Mouse (Mus musculus) cerebellum, adult 8-10 months (tissue): ENCODE data around the gene Zfp64.
"Not testable (repeated sequence)": the region's sequence is repeated elsewhere in the genome, so short reads cannot be mapped to it uniquely, and the experiment has no call there.

ENCODE experiments used
- DNase-seq: peaks from one replicate; pipeline ENCODE4 v3.0.0; 2022

Zfp64 gene

DNA sequence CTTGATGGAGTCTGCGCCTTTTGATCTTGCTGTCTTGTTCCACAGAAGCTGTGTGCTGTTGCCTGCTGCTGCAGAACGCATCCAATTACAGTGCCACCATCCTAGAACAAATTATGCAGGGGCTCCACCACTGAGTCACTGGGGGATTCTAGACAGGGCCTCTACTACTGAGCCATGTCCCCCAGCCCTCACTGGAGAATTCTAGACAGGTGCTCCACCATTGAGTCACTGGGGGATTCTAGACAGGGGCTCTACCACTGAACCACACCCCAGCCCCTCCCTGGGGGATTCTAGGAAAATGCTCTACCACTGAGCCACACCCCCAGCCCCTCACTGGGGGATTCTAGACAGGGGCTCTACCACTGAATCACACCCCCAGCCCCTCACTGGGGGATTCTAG lies 63.3 kb downstream of the Zfp64 start:
- no peak for DNase-seq

DNA sequence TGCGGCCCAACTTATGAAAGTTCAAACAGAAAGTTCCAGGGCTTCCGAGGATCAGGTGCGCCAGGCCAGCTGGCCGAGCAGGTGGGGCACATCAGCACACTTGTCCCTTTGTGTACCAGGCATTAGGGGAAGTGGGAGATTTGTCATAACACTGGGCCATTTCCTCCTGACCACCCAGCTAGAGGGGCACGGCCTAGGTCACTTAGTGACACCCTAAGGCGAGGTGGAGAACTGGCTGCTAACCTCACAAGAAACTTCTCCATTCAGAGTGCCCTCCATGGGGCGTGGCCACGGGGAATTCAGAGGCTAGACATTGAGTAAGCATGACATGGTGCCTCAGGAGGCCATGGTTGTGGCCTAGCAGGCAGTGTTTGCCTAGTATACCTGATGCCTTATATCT lies 70.7 kb downstream of the Zfp64 start:
- no peak for DNase-seq

- no peak for DNase-seq
Measured at GRCm38 (mm10) chr2:168882997-168883396, 72.4 kb downstream of the Zfp64 start.

DNA sequence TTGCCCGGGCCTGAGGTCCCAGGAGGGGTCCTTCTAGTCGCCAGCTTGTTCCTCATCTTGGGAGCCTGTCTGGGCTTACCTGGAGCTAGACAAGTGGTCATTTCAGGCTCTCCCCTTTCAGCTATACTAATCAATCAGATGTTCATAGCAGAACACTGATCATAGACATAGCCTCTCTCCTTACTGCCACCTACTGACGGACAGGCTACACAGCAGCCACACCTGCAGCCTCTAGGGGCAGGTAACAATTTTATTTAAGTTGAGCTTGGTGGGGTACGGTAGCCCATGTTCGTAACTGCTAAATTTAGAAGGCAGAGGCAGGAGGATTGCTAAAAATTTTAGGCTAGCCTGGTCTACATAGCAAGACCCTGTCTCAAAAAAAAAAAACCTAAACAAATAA lies 73.5 kb downstream of the Zfp64 start:
- no peak for DNase-seq

- DNase-seq = no peak
Measured at GRCm38 (mm10) chr2:168879573-168879972, 75.8 kb downstream of the Zfp64 start.

- DNase-seq = no peak
Measured at GRCm38 (mm10) chr2:168878708-168879107, 76.7 kb downstream of the Zfp64 start.

- no peak for DNase-seq
Measured at GRCm38 (mm10) chr2:168878158-168878557, 77.2 kb downstream of the Zfp64 start.

DNA sequence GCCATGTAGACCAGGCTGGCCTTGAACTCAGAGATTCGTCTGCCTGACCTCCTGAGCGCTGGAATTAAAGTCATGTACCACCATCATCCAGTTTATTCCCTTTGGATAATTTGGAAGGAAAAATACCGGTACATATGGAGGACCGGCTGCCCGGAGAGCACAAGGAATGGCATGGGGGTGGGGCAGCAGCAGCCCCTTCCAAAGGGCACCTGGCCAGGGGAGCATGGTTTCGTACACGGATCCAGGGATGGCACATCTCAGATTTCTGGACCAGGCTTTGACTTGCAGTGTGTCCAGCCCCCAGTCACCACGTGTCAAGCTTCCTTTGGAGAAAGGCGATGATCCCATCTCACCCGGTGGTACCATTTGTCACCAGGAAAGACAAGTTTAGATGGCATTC lies 78.8 kb downstream of the Zfp64 start:
- no peak for DNase-seq

GRCm38 (mm10) chr2:168874498-168874897 lies 80.9 kb downstream of the Zfp64 start:
- no peak for DNase-seq

- no peak for DNase-seq
Measured at GRCm38 (mm10) chr2:168871767-168872511, 83.4 kb downstream of the Zfp64 start.

DNA sequence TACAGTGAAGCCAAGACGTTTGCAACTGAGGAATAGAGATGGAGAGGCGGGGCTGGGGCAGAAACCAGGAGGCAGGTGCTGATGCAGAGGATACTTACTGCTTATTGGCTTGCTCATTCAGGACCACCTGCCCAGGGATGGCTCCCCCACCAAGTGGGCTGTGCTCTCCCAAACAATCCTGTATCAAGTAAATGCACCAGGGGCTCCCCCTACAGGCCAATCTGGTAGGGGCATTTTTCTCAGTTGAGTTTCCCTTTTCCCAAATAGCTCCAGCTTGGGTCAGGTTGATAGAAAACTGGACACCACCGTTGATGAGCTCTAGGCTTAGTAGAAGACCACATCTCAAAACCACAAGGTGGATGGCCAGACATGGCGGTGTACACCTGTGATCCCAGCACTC lies 84.9 kb downstream of the Zfp64 start:
- no peak for DNase-seq

DNA sequence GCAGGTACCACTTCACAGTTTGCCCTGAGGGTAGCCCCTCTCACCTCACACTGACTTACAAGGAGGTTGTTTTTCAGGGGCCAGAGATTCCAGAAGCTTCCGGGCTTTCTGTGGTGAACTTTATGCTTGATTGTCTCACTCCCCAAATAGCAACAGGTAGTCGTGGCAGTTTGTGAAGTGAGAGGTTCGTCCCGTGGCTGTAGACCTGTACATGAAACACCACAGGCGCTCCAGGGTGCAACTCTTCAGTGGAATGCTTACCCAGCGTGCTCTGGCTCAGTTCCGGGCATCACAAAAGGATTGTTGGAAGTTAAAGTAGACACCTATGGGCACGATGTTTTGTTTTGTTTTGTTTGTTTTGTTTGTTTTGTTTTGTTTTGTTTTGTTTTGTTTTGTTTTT lies 88.4 kb downstream of the Zfp64 start:
- no peak for DNase-seq

GRCm38 (mm10) chr2:168866436-168866835 lies 89.0 kb downstream of the Zfp64 start:
- DNase-seq = no peak

DNA sequence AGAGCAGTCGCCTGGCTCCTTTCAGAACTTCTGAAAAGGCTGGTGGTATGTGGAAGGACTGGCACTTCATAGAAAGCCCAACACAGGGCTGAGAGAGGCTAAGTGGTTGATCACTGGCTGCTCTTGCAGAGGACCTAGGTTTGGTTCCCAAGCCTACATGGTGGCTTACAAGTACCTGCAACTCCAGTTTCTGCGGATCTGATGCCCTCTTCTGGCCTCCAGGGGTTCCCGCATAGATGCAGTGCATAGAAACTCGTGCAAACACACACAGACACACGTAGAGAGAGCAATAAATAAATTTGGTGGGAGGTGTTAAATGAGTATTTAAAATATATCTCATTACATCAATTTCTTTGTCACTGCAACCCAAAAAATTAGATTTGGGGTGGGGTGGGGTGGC lies 90.5 kb downstream of the Zfp64 start:
- no peak for DNase-seq

DNA sequence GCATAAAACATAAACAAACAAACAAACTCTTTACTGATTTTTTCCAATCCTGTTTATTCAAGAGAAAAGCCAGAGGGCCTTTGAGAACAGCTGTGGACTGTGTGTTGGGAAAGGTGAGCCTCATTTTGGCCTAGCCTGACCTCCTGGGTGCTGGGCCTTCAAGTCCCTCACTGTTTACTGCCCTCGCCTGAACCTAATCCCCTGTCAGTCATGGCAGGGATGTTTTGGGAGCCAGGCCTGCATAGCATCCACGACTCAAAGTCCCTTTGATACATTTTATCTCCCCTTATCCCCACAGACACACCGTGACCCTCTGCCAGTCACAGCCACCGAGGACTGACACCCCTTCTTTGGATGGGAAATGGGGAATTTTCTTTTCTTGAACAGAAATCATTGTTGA lies 92.7 kb downstream of the Zfp64 start:
- DNase-seq = no peak

- no peak for DNase-seq
Measured at GRCm38 (mm10) chr2:168860922-168861740, 94.3 kb downstream of the Zfp64 start.

DNA sequence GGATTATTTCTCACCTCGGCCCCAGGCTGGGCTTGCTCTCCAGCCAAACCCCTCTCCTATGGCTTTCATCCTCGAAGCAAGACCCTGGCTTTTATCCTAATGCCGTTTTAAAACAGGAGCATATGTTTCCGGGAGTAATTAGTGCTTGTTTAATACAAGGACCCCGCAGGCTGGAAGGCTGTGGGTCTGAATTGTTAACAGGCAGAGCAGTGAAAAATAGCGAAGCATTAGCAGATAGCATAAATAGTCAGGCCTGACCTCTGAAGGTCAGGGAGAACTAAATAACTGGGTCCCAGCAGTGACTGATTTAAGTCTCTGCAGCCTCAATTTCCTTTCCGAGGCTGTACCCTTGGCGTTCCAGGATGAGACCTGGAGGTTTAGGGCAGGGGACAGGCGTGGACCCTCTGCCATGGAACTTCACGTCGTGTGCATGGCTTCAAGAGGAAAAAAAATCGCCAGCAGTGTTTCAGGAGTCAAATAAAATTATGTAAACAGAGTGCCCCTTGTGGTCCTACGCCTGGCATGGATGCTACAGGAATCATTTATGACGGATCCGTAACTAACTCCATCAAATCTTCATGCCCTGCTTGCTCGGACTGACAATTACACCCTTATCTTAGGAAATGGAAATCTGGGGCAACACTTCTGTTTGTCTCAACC lies 95.2 kb downstream of the Zfp64 start:
- DNase-seq = no peak

DNA sequence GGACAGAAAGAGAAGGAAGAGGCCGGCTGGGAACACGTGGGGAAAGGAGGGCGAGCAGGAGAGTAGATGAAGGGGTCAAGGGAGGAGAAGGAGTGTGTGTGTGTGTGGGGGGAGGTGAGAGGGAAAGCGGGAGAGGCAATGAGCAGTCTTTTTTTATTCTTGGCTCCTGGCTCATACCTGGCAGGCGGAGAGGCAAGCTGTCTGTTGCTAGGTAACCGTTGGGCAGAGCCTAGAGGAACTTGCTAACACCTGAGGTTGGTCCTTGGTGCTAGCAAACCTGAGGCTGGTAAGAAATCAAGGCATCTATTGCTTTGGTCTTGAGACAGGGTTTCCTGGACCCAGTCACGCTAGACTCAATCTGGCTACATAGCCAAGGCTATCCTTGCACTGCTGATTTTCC lies 98.7 kb downstream of the Zfp64 start:
- DNase-seq = no peak

GRCm38 (mm10) chr2:168854777-168855176 lies 100.6 kb downstream of the Zfp64 start:
- DNase-seq = no peak

GRCm38 (mm10) chr2:168853869-168854268 lies 101.5 kb downstream of the Zfp64 start:
- not testable (repeated sequence) for DNase-seq

DNA sequence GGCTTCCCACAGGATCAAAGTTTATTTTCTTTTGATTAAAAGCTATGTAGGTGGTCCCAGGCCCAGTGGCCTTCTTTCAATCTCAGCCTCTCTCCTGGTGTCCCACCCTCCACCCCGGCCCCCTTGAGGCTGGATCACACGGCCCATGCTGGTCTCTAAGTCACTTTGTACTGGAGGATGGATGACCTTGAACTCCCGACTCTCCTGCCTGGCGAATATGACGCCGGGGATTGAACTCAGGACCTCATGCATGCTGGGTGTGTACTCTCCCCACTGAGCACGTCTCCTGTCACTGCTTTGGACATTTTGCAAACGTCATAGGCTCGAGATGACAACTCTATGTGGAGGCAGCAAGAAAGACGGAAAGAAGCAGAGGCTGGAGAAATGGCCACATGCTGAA lies 103.8 kb downstream of the Zfp64 start:
- DNase-seq = no peak

DNA sequence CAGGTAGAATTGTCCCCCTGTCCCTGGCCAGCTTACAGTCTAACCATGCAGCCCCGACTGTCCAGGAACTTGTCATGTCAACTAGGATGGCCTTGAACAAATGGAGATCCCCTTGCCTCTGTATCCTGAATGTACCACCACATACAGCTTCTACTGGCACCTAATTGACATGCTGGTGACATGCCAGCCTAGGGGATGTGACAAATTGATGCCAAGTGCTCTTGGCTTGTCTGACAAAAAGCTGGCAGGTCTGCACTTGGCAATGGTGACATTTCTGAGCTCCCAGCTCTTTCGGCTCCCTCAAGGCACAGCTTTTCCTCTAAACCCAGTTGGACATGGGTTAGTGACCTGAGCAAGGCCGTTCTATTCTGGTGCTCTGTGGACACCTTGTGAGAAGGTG lies 106.8 kb downstream of the Zfp64 start:
- DNase-seq = no peak

DNA sequence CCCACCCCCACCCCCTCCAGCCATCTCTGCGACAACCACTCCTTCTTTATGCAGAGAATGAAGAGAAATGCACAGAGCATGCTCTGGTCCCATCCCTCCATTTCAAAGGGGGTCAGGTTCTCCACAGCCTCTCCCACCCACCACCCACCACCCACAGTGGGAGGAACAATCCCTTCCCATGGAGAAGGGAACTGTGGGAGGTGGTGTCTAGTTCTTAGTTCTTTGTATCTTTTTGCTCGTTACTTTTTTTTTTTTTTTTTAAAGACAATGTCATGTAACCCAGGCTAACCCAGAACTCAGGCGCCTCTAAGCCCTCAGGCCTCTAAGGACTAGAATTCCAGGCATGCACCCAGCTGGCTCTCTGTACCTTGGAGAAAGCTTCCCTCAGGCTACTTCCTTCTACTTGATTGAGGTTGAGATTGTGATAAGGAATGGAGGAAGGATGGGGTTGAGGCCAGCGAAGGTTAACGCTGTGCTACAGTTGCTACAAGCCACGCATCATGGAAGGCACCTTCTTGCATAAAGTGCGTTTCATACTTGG lies 109.1 kb downstream of the Zfp64 start:
- DNase-seq = no peak
